Mouse (Mus musculus) midbrain, embryonic 11.5 days (tissue): ENCODE measurements around the gene Gm43638. TPM values are rescaled to one million over a fixed set of nuclear protein-coding genes. Genes with fewer than 3 reads are reported as not detected.

Source experiments
- polyA plus RNA-seq: library from polyadenylated mRNA; unstranded; fragments of >200 nt; fragmentation: Nextera tagmentation; extraction: Ambion mirVana; gene quantifications from 2 replicates; pipeline ENCODE4 v1.2.1, GENCODE M21; 2014

Gm43638 gene
- polyA plus RNA-seq, 1 experiment from 2014 or later, result not detected

Other genes starting within 250 kb of the Gm43638 start
- not detected in 2 replicates for gene Ugt2b37, start 232.0 kb downstream of the Gm43638 start, polyA plus RNA-seq
- not detected in 2 replicates for gene Ugt2a3, start 149.6 kb downstream of the Gm43638 start, polyA plus RNA-seq
- not detected in 2 replicates for gene Ugt2b38, start 62.6 kb downstream of the Gm43638 start, polyA plus RNA-seq
- gene Ugt2a2, start 4.5 kb downstream of the Gm43638 start, polyA plus RNA-seq, result not detected in 2 replicates
- not detected in 2 replicates for gene Ugt2a1, start 4.1 kb upstream of the Gm43638 start, polyA plus RNA-seq
- gene Sult1b1, start 51.4 kb upstream of the Gm43638 start, polyA plus RNA-seq, result not detected in 2 replicates
- gene Sult1d1, start 82.2 kb upstream of the Gm43638 start, polyA plus RNA-seq, result not detected in 2 replicates
- not detected in 2 replicates for gene Sult1e1, start 104.8 kb upstream of the Gm43638 start, polyA plus RNA-seq
- not detected in 2 replicates for gene Csn1s1, start 179.4 kb upstream of the Gm43638 start, polyA plus RNA-seq
- not detected in 2 replicates for gene Csn2, start 212.8 kb upstream of the Gm43638 start, polyA plus RNA-seq